Mouse (Mus musculus) testis, adult 2 months (tissue): ENCODE results near the gene Selenop. TPM values are rescaled to one million over a fixed set of nuclear protein-coding genes. Genes with fewer than 3 reads are reported as not detected.

Source experiments
- H3K27ac ChIP-seq: fragments of 200-500 bp; 2 replicates; pipeline ENCODE4 v1.5.1; 2012; ENCODE audit warnings: low read depth, low read length; ENCODE audit not compliant: control insufficient read depth, insufficient read depth
- H3K27me3 ChIP-seq: fragments of 200-500 bp; 2 replicates; pipeline ENCODE4 v1.6.1; 2012; ENCODE audit warnings: mild to moderate bottlenecking, low read length, moderate library complexity; ENCODE audit not compliant: control insufficient read depth, insufficient read depth
- H3K36me3 ChIP-seq: fragments of 200-500 bp; 2 replicates; pipeline ENCODE4 v1.6.1; 2012; ENCODE audit warnings: mild to moderate bottlenecking, low read length; ENCODE audit not compliant: control insufficient read depth, insufficient read depth
- H3K4me1 ChIP-seq: fragments of 200-500 bp; 2 replicates; pipeline ENCODE4 v1.6.1; 2012; ENCODE audit warnings: low read length; ENCODE audit not compliant: control insufficient read depth, insufficient read depth
- H3K4me3 ChIP-seq: fragments of 200-500 bp; 2 replicates; pipeline ENCODE4 v1.5.1; 2012; ENCODE audit warnings: low read depth, mild to moderate bottlenecking, low read length, moderate library complexity, mixed read lengths; ENCODE audit not compliant: control insufficient read depth
- CTCF ChIP-seq: fragments of 200-500 bp; IDR thresholded peaks from 2 replicates; pipeline ENCODE4 v1.5.1; 2012; ENCODE audit warnings: low read depth, mild to moderate bottlenecking, inconsistent platforms, low read length, moderate library complexity; ENCODE audit not compliant: control insufficient read depth, insufficient read depth, insufficient replicate concordance
- POLR2A ChIP-seq: fragments of 200-500 bp; IDR thresholded peaks from 2 replicates; pipeline ENCODE4 v1.6.1; 2012; ENCODE audit warnings: low read depth, mild to moderate bottlenecking, inconsistent platforms, low read length, moderate library complexity; ENCODE audit not compliant: control insufficient read depth
- polyA plus RNA-seq: library from polyadenylated mRNA; depleted of rRNA; stranded (reverse); fragments of >200 nt; gene quantifications from 2 replicates; pipeline ENCODE4 v1.2.3, GENCODE M21; 2012

The Selenop gene
- polyA plus RNA-seq, 1 experiment: 22.4 TPM

DNA sequence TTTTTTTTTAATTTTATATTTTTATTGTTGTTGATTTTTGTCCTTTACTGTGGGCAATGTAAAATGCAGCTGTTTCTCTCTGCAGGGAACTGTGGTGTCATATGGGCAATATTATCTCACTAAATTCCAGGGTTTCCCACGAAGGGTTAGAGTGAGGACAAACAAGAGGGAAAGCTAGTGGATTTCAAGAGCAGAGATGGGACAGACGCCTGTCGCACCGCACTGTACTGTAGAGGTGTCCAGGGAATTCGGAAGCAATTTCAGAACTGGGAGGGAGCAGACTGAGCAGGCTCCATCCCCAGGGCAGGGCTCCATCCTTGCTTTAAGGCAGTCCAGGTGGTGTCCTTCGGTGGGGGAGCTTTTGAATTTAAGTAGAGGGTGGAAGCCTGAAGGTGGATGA, 2.9 kb downstream of the Selenop start:
- 0 out of 2 replicates have a peak, but pooled peaks cover 2% of the 10 kb centered on the region for H3K4me1 ChIP-seq
- H3K27me3 ChIP-seq: no peaks in the 10 kb centered on the region
- no peaks in the 10 kb centered on the region for H3K36me3 ChIP-seq
- no peak overlapping the region for H3K27ac ChIP-seq
- H3K4me3 ChIP-seq: peak overlapping the region; percentile 71
- no peak for TF ChIP-seq CTCF
- TF ChIP-seq POLR2A: no peak

DNA sequence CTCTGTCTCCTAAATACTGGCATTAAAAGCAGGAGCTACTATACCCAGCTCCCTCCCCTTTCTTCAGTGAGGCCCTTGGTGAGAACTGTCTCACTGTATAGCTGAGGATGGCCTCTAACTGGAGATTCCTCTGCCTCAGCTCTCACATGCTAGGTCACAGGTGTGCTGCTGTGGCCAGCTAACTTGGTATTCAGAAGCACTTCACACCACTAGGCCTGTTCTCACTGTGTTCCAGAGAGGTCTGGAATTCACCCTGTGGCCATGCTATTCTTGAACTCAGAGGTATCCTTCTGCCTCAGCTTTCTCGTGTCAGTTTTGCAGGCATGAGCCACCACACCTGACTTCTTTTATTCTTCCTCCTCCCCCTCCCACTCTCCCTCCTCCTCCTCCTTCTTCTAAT, 4.8 kb downstream of the Selenop start:
- H3K4me3 ChIP-seq: no peak overlapping the region
- H3K27ac ChIP-seq: no peak overlapping the region
- no peaks in the 10 kb centered on the region for H3K27me3 ChIP-seq
- no peaks in the 10 kb centered on the region for H3K36me3 ChIP-seq
- 0 out of 2 replicates have a peak, but pooled peaks cover 2% of the 10 kb centered on the region for H3K4me1 ChIP-seq
- TF ChIP-seq POLR2A (no peak), CTCF (no peak)

DNA sequence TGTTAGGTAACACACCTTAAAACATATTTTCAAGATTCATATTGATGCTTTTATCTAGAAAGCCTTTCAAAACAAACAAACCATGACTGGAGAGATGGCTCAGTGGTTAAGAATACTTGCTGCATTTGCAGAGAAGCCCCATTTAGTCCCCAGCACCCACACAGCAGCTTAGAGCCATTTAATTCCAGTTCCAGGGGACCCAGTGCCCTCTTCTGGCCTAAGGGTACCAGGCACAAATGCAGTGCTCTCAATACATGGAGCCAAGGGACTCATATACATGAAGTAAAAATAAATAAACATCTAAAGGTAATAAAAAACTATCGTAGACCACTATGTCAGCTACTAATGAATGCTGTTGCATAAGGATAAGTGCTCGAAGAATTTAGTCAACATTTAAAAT, 9.0 kb downstream of the Selenop start:
- Histone ChIP-seq H3K4me3 (no peak overlapping the region), H3K27ac (no peak overlapping the region), H3K4me1 (no peaks in the 10 kb centered on the region), H3K27me3 (no peaks in the 10 kb centered on the region), H3K36me3 (no peaks in the 10 kb centered on the region)
- TF ChIP-seq POLR2A (no peak), CTCF (no peak)

DNA sequence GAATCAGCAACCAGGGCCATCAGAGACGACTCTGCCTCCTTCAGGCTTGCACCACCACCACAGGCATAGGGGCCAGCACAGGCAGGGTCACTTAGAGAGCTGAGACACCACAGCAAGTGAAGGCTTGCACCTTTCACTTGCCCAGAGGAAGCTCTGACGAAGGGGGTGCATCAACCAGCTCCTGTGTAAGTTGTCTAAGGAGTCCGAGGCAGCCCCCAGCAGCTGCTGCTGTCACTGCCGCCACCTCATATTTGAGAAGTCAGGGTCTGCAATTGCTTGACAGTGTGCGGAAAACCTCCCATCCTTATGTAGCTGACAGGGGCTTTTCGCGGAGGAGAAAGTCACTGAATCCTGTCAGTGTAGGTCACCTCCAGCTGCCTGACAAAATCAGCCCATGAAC, 10.9 kb downstream of the Selenop start:
- H3K27me3 ChIP-seq: no peaks in the 10 kb centered on the region
- TF ChIP-seq POLR2A (no peak), CTCF (no peak)
- H3K4me3 ChIP-seq: no peak overlapping the region
- no peak overlapping the region for H3K27ac ChIP-seq
- no peaks in the 10 kb centered on the region for H3K4me1 ChIP-seq
- no peaks in the 10 kb centered on the region for H3K36me3 ChIP-seq

DNA sequence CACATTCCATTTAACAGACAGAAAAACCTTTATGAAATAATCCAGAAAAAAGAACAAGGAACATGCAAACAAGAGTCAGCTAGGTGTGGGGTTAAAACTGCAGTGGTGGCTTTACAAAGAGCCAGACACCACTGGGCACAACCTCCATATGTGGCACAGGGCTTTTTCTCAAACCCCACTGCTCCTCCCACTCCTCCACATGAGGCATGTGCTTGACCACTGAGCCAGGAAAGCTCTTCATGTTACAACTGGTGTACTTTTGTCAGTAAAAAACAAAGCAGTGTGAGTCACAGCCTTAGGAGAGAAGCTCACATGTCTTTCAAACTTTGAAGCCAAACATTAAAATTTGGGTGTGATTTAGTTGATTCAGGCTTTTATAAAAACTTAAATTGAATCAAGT, 12.9 kb downstream of the Selenop start:
- Histone ChIP-seq H3K36me3 (no peaks in the 10 kb centered on the region), H3K27ac (no peak overlapping the region), H3K4me1 (no peaks in the 10 kb centered on the region), H3K4me3 (no peak overlapping the region), H3K27me3 (no peaks in the 10 kb centered on the region)
- TF ChIP-seq CTCF (no peak), POLR2A (no peak)

DNA sequence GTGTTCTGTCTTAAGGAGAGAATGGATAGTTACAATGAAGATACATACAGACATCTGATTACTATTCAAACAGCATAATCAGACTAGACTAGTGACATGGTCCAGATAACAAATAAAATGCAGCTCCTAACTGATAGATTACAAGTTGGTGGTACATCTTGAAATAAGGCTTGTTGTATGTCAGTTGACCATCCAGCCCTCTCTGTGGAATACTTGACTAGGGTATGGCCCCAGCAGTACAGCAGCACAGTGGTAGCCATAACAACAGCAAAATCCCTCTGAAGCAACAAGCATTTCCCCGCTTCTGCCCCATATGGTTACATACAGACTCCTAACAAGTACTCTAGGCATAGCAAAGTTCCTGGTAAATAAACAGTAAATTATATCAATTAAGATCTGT, 13.4 kb downstream of the Selenop start:
- H3K4me3 ChIP-seq: no peak overlapping the region
- H3K36me3 ChIP-seq: no peaks in the 10 kb centered on the region
- no peak overlapping the region for H3K27ac ChIP-seq
- no peaks in the 10 kb centered on the region for H3K27me3 ChIP-seq
- TF ChIP-seq POLR2A: no peak
- no peak for TF ChIP-seq CTCF
- no peaks in the 10 kb centered on the region for H3K4me1 ChIP-seq

DNA sequence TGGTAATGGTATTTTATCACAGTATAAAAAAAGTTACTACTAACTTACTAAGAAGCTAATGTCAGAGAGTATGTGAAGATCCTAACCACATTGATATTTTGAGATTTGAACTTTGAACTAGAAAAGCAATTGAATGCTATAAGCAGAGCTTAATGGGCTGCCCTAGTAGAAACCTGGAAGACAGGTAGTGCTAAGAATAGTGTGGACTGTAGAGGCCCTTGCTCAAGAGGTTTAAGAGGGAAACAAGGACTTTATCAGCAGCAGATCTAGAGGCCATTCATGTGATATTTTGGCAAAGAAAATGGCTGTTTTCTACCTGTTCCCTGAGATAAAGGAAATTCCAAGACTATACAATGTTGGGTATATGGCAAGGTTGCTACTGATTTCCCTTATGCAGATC, 17.7 kb downstream of the Selenop start:
- Histone ChIP-seq H3K36me3 (no peaks in the 10 kb centered on the region), H3K27me3 (no peaks in the 10 kb centered on the region), H3K27ac (no peak overlapping the region), H3K4me3 (no peak overlapping the region), H3K4me1 (no peaks in the 10 kb centered on the region)
- TF ChIP-seq POLR2A (no peak), CTCF (no peak)

DNA sequence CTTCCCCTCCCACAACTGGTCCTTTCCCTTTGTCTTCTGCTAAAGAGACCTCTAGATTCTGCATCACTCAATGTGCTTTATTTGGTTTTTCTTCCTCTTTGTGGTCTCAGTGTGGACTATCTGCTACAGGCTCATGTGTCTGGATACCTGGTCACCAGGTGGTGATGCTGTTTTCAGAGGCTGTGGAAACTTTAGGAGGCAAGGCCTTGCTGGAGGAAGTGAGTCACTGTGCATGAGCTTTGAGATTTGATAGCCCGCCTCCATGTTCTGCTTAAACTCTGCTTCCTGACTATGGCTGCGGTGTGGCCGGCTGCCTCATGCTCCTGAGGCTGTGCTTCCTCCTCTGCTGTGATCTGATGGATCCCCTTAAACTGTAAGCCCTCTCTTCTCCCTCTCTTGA, 22.1 kb downstream of the Selenop start:
- no peak overlapping the region for H3K27ac ChIP-seq
- no peaks in the 10 kb centered on the region for H3K4me1 ChIP-seq
- H3K4me3 ChIP-seq: no peak overlapping the region
- H3K36me3 ChIP-seq: no peaks in the 10 kb centered on the region
- TF ChIP-seq POLR2A (no peak), CTCF (no peak)
- H3K27me3 ChIP-seq: no peaks in the 10 kb centered on the region
